Mouse (Mus musculus) stomach, postnatal 0 days (tissue): ENCODE data around the gene AC140267.1. TPM values are rescaled to one million over a fixed set of nuclear protein-coding genes. Genes with fewer than 3 reads are reported as not detected.
A peak's percentile ranks its signal among the peaks of the same experiment; 100 is the strongest.

ENCODE experiments used
- ATAC-seq: fragments of 200-750 bp; cut with Nextera tagmentation; 2 replicates; pipeline ENCODE4 v1.8.0; 2017; ENCODE audit not compliant: low FRiP score, low TSS enrichment
- DNase-seq: peaks from one replicate; pipeline ENCODE4 v3.0.0-alpha.2; 2016; ENCODE audit warnings: low spot score
- H3K27ac ChIP-seq: fragments of 300-500 bp; sonication (generic); replicated peaks from 2 replicates; pipeline ENCODE4 v1.5.1; 2014; ENCODE audit warnings: mild to moderate bottlenecking, control low read depth
- H3K27me3 ChIP-seq: fragments of 300-500 bp; sonication (generic); 2 replicates; pipeline ENCODE4 v1.6.1; 2014; ENCODE audit warnings: low read length; ENCODE audit not compliant: control insufficient read depth, insufficient read depth
- H3K36me3 ChIP-seq: fragments of 300-500 bp; sonication (generic); 2 replicates; pipeline ENCODE4 v1.6.1; 2014; ENCODE audit warnings: low read length, mixed read lengths; ENCODE audit not compliant: control insufficient read depth, insufficient read depth
- H3K4me1 ChIP-seq: fragments of 300-500 bp; sonication (generic); replicated peaks from 2 replicates; pipeline ENCODE4 v1.6.1; 2014; ENCODE audit warnings: antibody characterized with exemption; ENCODE audit not compliant: control insufficient read depth, insufficient read depth
- H3K4me2 ChIP-seq: fragments of 300-500 bp; sonication (generic); replicated peaks from 2 replicates; pipeline ENCODE4 v1.6.1; 2014; ENCODE audit warnings: low read depth, mild to moderate bottlenecking, control low read depth, moderate library complexity
- H3K4me3 ChIP-seq: fragments of 300-500 bp; sonication (generic); 2 replicates; pipeline ENCODE4 v1.5.1; 2014; ENCODE audit warnings: low read depth, low read length, control low read depth
- H3K9ac ChIP-seq: fragments of 300-500 bp; sonication (generic); 2 replicates; pipeline ENCODE4 v1.6.1; 2014; ENCODE audit warnings: mild to moderate bottlenecking, low read length, control low read depth, mixed read lengths
- H3K9me3 ChIP-seq: fragments of 300-500 bp; sonication (generic); 2 replicates; pipeline ENCODE4 v1.6.1; 2016; ENCODE audit warnings: low read length; ENCODE audit not compliant: control insufficient read depth
- CTCF ChIP-seq: IDR thresholded peaks from 2 replicates; pipeline ENCODE4 v1.5.1; 2016; ENCODE audit warnings: antibody characterized with exemption, low read depth, mild to moderate bottlenecking, moderate library complexity
- EP300 ChIP-seq: optimal IDR thresholded peaks from 2 replicates; pipeline ENCODE3; 2016; ENCODE audit warnings: antibody characterized with exemption
- WGBS: fragments of 180-500 bp; shearing (Covaris S2); extraction: QIAGEN DNeasy Blood & Tissue Kit; methylation state at CpG from one replicate; pipeline ENCODE4 v1.1.7; 2014; 5-methylcytosine and 5-hydroxymethylcytosine counted together
- polyA plus RNA-seq: library from polyadenylated mRNA; unstranded; fragments of >200 nt; fragmentation: Nextera tagmentation; extraction: Ambion mirVana; gene quantifications from 2 replicates; pipeline ENCODE4 v1.2.1, GENCODE M21; 2015

The AC140267.1 gene
- polyA plus RNA-seq, 1 experiment from 2014 or later = not detected

- Histone ChIP-seq H3K9ac (no peak overlapping the region), H3K27me3 (no peaks in the 10 kb centered on the region)
- 22% methylated on average over 2 of the region's 2 CpGs for WGBS
Observed at GRCm38 (mm10) chr15:80253530-80253929, 17.9 kb downstream of the AC140267.1 start.

GRCm38 (mm10) chr15:80254207-80254606, 18.6 kb downstream of the AC140267.1 start:
- Histone ChIP-seq H3K9ac (peak overlapping the region; percentile 68), H3K4me2 (peak overlapping the region; percentile 88), H3K27me3 (no peaks in the 10 kb centered on the region), H3K4me3 (peak overlapping the region; percentile 98), H3K9me3 (no peaks in the 10 kb centered on the region), H3K36me3 (peaks cover 29% of the 10 kb centered on the region), H3K27ac (peak overlapping the region; percentile 100), H3K4me1 (peaks cover 9% of the 10 kb centered on the region)
- no peak for ATAC-seq
- TF ChIP-seq CTCF = no peak
- peak; percentile 69 for DNase-seq
- WGBS = 14% methylated on average over 6 of the region's 6 CpGs

More at GRCm38 (mm10) chr15:80253530-80253929, 17.9 kb downstream of the AC140267.1 start:
- TF ChIP-seq EP300 (no peak), CTCF (no peak)
- Histone ChIP-seq H3K4me1 (peaks cover 9% of the 10 kb centered on the region), H3K4me3 (no peak overlapping the region), H3K9me3 (no peaks in the 10 kb centered on the region), H3K36me3 (peaks cover 35% of the 10 kb centered on the region), H3K27ac (peak overlapping the region; percentile 100), H3K4me2 (no peak overlapping the region)
- DNase-seq (no peak), ATAC-seq (no peak)

- Histone ChIP-seq H3K27me3 (no peaks in the 10 kb centered on the region), H3K4me2 (peak within 1 kb of the TSS; percentile 88), H3K9me3 (no peaks in the 10 kb centered on the region), H3K27ac (peak within 1 kb of the TSS; percentile 100), H3K4me1 (peaks cover 9% of the 10 kb centered on the region), H3K36me3 (peaks cover 23% of the 10 kb centered on the region), H3K4me3 (peak within 1 kb of the TSS; percentile 98), H3K9ac (peak within 1 kb of the TSS; percentile 100)
- DNase-seq (peak; percentile 98), ATAC-seq (peak; percentile 91)
- WGBS = under 1% methylated on average over 62 of the region's 62 CpGs
- TF ChIP-seq EP300 (peak; percentile 95), CTCF (no peak)
Observed at GRCm38 (mm10) chr15:80254847-80255645, 19.4 kb downstream of the AC140267.1 start, which contains the start of gene Atf4. Gene Atf4 (plus strand): TSS chr15:80255184.

- Histone ChIP-seq H3K27me3 (no peaks in the 10 kb centered on the region), H3K36me3 (peaks cover 20% of the 10 kb centered on the region), H3K27ac (peak overlapping the region; percentile 100), H3K9me3 (no peaks in the 10 kb centered on the region), H3K9ac (peak overlapping the region; percentile 100), H3K4me1 (peaks cover 9% of the 10 kb centered on the region), H3K4me2 (peak overlapping the region; percentile 88), H3K4me3 (peak overlapping the region; percentile 98)
- TF ChIP-seq EP300 (peak; percentile 11), CTCF (peak; percentile 10; the same call in 1 of the 2 replicates)
- WGBS = under 1% methylated on average over 35 of the region's 51 CpGs
- ATAC-seq (peak; percentile 70), DNase-seq (peak; percentile 94)
Observed at GRCm38 (mm10) chr15:80255646-80256121, 20.0 kb downstream of the AC140267.1 start.

- 5% methylated on average over 16 of the region's 16 CpGs for WGBS
- H3K9me3 ChIP-seq = no peaks in the 10 kb centered on the region
- DNase-seq (no peak), ATAC-seq (no peak)
- H3K4me2 ChIP-seq = peak overlapping the region; percentile 88
- peak overlapping the region; percentile 98 for H3K4me3 ChIP-seq
- peaks cover 18% of the 10 kb centered on the region for H3K36me3 ChIP-seq
- peaks cover 9% of the 10 kb centered on the region for H3K4me1 ChIP-seq
- TF ChIP-seq CTCF = no peak; the same call in 1 of the 2 replicates
- TF ChIP-seq EP300 = no peak
- peak overlapping the region; percentile 100 for H3K27ac ChIP-seq
- H3K27me3 ChIP-seq = no peaks in the 10 kb centered on the region
- H3K9ac ChIP-seq = peak overlapping the region; percentile 100
Observed at GRCm38 (mm10) chr15:80256242-80256641, 20.6 kb downstream of the AC140267.1 start.
